Mouse (Mus musculus) heart, embryonic 12.5 days (tissue): Measurements from ENCODE around the gene Tnni1. TPM values are rescaled to one million over a fixed set of nuclear protein-coding genes. Genes with fewer than 3 reads are reported as not detected.

Source experiments
- ATAC-seq: fragments of 200-750 bp; cut with Nextera tagmentation; 2 replicates; pipeline ENCODE4 v1.8.0; 2017; ENCODE audit warnings: moderate TSS enrichment, moderate library complexity; ENCODE audit not compliant: insufficient number of reproducible peaks, low FRiP score
- H3K27ac ChIP-seq: fragments of 300-500 bp; sonication (generic); 2 replicates; pipeline ENCODE4 v1.5.1; 2016; ENCODE audit warnings: mild to moderate bottlenecking, moderate library complexity; ENCODE audit not compliant: poor library complexity, severe bottlenecking
- H3K27me3 ChIP-seq: fragments of 300-500 bp; sonication (generic); replicated peaks from 2 replicates; pipeline ENCODE4 v1.6.1; 2016; ENCODE audit warnings: mild to moderate bottlenecking, moderate library complexity
- H3K36me3 ChIP-seq: fragments of 300-500 bp; sonication (generic); 2 replicates; pipeline ENCODE4 v1.6.1; 2016; ENCODE audit warnings: mild to moderate bottlenecking, moderate library complexity
- H3K4me1 ChIP-seq: fragments of 300-500 bp; sonication (generic); replicated peaks from 2 replicates; pipeline ENCODE4 v1.6.1; 2016; ENCODE audit warnings: mild to moderate bottlenecking
- H3K4me2 ChIP-seq: fragments of 300-500 bp; sonication (generic); 2 replicates; pipeline ENCODE4 v1.6.1; 2016; ENCODE audit warnings: mild to moderate bottlenecking, moderate library complexity
- H3K4me3 ChIP-seq: fragments of 300-500 bp; sonication (generic); 2 replicates; pipeline ENCODE4 v1.5.1; 2016; ENCODE audit warnings: mild to moderate bottlenecking
- H3K9ac ChIP-seq: fragments of 300-500 bp; sonication (generic); 2 replicates; pipeline ENCODE4 v1.6.1; 2016; ENCODE audit warnings: mild to moderate bottlenecking, moderate library complexity
- H3K9me3 ChIP-seq: fragments of 300-500 bp; sonication (generic); replicated peaks from 2 replicates; pipeline ENCODE4 v1.6.1; 2016; ENCODE audit warnings: mild to moderate bottlenecking, moderate library complexity
- WGBS: fragments of 180-500 bp; shearing (Covaris S2); methylation state at CpG from one replicate; pipeline ENCODE4 v1.1.7; 2016; 5-methylcytosine and 5-hydroxymethylcytosine counted together
- polyA plus RNA-seq: library from polyadenylated mRNA; unstranded; fragments of >200 nt; fragmentation: Nextera tagmentation; extraction: Ambion mirVana; gene quantifications from 2 replicates; pipeline ENCODE4 v1.2.1, GENCODE M21; 2016

Tnni1 gene
- polyA plus RNA-seq, 1 experiment from 2014 or later: 3,113 TPM

DNA sequence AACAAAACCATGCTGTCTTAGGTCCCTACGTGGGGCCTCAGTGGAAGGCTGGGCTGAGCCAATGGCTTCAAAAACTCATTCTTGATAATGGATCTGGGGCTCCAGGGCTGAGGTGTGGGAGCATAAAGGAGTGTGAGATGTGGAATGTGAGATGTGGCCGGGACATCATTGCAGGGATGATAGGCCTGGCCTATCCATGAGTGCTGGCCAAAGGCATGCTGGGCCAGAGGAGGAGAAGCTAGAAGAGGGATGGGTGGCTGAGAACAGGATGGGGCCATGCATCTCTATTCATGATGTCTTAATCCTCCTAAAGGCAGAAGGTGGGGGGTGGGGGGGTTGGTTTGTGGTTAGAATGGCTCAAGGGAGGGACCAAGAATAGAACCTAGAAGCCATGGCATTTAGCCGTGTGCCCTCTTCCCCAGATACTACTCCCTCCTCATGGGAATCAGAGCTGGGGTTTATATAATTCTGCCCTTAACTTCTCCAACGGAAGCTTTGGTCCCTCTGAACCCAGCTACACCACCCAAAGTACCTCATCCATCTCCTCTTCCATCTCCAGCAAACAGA lies 11.8 kb upstream of the Tnni1 start:
- Histone ChIP-seq H3K4me1 (peaks cover 71% of the 10 kb centered on the region), H3K36me3 (peaks cover 18% of the 10 kb centered on the region), H3K4me3 (peak overlapping the region; percentile 79), H3K4me2 (peak overlapping the region; percentile 92), H3K27me3 (no peaks in the 10 kb centered on the region), H3K27ac (0 out of 2 replicates have a peak overlapping the region, but pooled peaks have one; percentile 20), H3K9me3 (no peaks in the 10 kb centered on the region), H3K9ac (peak overlapping the region; percentile 97)
- WGBS: 46% methylated on average over 4 of the region's 4 CpGs
- no peak for ATAC-seq

DNA sequence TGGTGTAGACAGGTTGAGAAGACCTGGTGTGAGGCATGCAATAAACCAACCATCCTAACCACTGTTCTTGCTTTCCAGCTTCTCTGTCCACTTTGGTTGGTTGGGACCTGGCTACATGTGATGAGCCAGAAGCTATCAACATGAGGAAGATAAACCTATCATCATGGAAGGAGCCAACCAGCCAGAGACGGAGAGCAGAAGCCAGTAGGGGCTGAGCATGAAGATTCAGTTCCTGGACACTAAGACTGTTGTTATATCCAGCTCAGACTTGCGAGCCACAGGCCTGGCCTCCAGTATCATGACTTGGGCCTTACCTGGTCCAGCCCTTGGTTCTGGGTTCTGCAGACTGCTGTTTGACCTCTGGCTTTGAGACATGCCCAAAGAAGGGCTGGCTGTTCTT lies 10.8 kb upstream of the Tnni1 start:
- 50% methylated on average over 2 of the region's 2 CpGs for WGBS
- ATAC-seq: no peak
- Histone ChIP-seq H3K9ac (0 out of 2 replicates have a peak overlapping the region, but pooled peaks have one; percentile 3), H3K4me2 (peak overlapping the region; percentile 92), H3K36me3 (peaks cover 18% of the 10 kb centered on the region), H3K9me3 (no peaks in the 10 kb centered on the region), H3K27ac (no peak overlapping the region), H3K4me1 (peaks cover 76% of the 10 kb centered on the region), H3K27me3 (no peaks in the 10 kb centered on the region), H3K4me3 (peak overlapping the region; percentile 5; the same call in 1 of the 2 replicates)

DNA sequence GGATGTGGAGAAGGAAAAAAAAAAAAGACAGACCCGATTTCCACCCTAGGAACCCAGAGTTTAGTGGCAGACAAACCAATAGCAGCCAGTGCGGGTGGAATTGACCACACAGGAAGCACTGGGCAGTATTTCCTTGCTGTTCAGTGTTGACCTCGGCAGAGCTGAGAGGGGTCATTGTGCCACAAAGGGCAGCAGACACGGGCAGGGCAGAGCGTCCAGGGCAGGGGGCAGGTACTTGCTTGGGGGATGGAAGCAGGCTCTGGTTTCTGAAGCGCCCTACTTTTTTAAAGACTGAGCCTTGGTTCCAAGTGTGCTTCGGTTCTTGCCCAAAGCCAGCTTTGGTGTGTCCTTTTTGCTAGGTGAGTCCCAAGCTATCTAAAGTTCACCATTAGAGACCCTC lies 9.0 kb upstream of the Tnni1 start:
- Histone ChIP-seq H3K9me3 (no peaks in the 10 kb centered on the region), H3K27ac (peak overlapping the region; percentile 53), H3K4me3 (no peak overlapping the region), H3K27me3 (no peaks in the 10 kb centered on the region), H3K9ac (0 out of 2 replicates have a peak overlapping the region, but pooled peaks have one; percentile 17), H3K4me1 (peaks cover 58% of the 10 kb centered on the region), H3K4me2 (peak overlapping the region; percentile 15; the same call in 1 of the 2 replicates), H3K36me3 (peaks cover 18% of the 10 kb centered on the region)
- ATAC-seq: no peak
- 61% methylated on average over 7 of the region's 7 CpGs for WGBS

DNA sequence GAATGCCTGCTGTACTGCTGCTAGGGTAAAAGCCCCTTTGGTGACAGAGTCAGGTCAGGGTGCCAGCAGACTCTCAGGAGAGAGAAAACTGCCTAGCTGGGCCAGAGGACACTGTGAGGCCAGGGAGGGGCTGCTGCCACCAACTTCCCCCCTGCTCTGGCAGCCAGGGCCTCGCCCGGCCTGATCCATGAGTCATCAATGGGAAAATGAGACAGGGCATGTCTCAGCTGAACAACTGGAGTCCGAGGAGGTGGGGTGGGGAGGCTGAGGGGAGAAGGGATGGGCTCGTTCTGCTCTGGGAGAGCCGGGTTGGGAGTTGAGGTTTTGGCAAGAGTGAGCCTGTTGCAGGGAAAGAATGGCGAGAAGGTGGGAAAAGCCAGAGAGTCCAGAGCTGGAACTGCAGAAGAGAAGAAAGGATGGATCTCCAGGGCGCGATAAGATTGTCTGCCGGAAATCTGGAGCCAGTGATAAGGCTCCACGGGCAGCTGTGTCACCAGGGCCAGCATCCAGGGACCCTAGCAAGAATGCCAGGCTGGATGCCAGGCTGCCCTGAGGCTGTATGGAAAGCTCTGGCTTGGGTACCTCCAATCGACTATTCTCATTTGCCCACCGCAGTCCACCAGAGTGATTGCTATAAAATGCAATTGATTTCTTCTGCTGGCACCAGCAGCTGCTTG lies 8.2 kb upstream of the Tnni1 start:
- 29% methylated on average over 12 of the region's 12 CpGs for WGBS
- H3K9ac ChIP-seq: peak overlapping the region; percentile 41; the same call in 1 of the 2 replicates
- H3K4me3 ChIP-seq: no peak overlapping the region
- H3K36me3 ChIP-seq: peaks cover 18% of the 10 kb centered on the region
- no peaks in the 10 kb centered on the region for H3K9me3 ChIP-seq
- peaks cover 58% of the 10 kb centered on the region for H3K4me1 ChIP-seq
- H3K4me2 ChIP-seq: peak overlapping the region; percentile 15; the same call in 1 of the 2 replicates
- no peaks in the 10 kb centered on the region for H3K27me3 ChIP-seq
- peak overlapping the region; percentile 53 for H3K27ac ChIP-seq
- peak; percentile 54 for ATAC-seq

DNA sequence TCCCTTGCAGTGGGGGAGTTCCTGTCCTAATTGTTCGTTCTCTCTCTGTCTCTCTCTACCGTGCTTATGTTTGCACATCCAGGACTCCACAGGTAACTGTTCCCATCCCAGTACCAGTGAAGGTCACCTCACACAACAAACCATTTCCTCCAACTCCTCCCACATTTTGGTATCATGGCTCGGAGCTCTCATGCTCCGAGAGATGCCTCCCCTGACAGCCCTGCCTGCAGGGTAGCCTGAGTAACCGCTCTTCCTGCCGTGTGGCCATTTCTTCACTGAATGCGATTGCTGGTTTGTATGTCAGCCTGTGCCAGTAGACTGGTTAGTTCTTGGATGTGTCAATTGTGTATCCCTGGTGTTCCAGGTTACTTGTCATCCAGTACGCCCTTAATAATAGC lies 7.7 kb upstream of the Tnni1 start:
- Histone ChIP-seq H3K4me1 (peaks cover 63% of the 10 kb centered on the region), H3K27ac (peak overlapping the region; percentile 53; the same call in 1 of the 2 replicates), H3K9me3 (no peaks in the 10 kb centered on the region), H3K27me3 (no peaks in the 10 kb centered on the region), H3K4me2 (no peak overlapping the region), H3K9ac (no peak overlapping the region), H3K4me3 (no peak overlapping the region), H3K36me3 (peaks cover 18% of the 10 kb centered on the region)
- 65% methylated on average over 8 of the region's 8 CpGs for WGBS
- ATAC-seq: no peak

DNA sequence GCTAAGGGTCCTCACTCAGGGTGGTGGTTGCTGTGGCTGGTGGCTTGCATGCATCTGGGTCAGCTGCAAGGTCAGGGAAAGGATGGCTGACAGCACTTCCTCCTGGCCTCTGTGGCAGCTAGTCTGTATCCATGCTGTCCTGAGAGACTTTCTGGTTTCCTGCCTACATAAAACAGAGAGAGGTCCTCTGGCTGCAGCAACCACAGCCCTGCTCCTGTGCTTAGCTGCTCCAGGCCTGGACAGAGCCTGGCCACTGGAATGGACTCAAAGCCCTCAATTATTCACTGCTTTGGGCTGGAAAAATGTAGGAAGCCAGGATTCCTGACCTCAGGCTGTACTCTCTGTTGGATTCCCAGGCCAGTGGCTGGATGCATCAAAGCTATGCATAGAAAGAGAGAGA lies 2.6 kb upstream of the Tnni1 start:
- no peaks in the 10 kb centered on the region for H3K36me3 ChIP-seq
- H3K9me3 ChIP-seq: no peaks in the 10 kb centered on the region
- H3K4me2 ChIP-seq: no peak overlapping the region
- H3K27ac ChIP-seq: peak overlapping the region; percentile 3; the same call in 1 of the 2 replicates
- no peaks in the 10 kb centered on the region for H3K27me3 ChIP-seq
- peaks cover 43% of the 10 kb centered on the region for H3K4me1 ChIP-seq
- no peak overlapping the region for H3K4me3 ChIP-seq
- H3K9ac ChIP-seq: no peak overlapping the region
- no peak for ATAC-seq

DNA sequence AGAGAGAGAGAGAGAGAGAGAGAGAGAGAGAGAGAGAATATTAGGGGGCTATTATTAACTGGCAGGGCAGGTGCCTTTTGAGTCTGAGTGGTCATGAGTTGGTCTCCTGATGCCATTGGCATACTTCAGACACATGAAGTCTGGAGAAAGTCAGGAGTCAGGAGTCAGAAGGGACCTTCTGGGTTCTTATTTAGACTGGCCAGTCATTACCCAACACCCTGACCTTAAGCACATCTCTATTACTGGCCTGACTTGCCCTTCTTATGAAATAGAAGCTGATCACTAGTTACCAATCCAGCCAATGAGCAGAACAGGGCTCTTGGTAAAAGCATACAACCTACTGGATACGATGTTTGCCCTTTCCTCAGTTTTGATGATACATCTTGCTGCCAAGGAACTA lies 2.2 kb upstream of the Tnni1 start:
- H3K9ac ChIP-seq: no peak overlapping the region
- no peak overlapping the region for H3K4me3 ChIP-seq
- no peaks in the 10 kb centered on the region for H3K27me3 ChIP-seq
- H3K27ac ChIP-seq: peak overlapping the region; percentile 3; the same call in 1 of the 2 replicates
- 86% methylated on average over 1 of the region's 1 CpGs for WGBS
- H3K4me1 ChIP-seq: peaks cover 42% of the 10 kb centered on the region
- no peak for ATAC-seq
- no peaks in the 10 kb centered on the region for H3K36me3 ChIP-seq
- H3K4me2 ChIP-seq: no peak overlapping the region
- H3K9me3 ChIP-seq: no peaks in the 10 kb centered on the region

DNA sequence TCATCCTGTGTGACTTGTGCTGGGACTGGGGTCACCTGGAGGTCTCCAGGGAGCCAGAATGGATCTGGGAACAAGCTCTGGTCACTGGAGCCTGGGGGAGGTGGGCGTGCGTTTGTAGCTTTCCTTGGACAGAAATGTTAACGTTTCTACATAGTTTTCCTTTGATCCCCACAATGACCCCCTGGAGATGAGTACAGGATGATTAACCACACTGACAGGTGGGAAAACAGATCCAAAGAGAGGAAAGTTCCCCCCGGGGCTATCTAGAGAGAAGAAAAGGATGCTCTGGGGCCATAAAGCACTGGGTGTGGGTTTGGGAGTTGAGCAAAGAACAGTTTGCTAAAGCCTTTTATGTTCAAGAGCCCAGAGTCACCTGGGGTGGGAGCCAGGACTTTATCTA lies 1.4 kb downstream of the Tnni1 start:
- Histone ChIP-seq H3K36me3 (no peaks in the 10 kb centered on the region), H3K4me1 (peaks cover 41% of the 10 kb centered on the region), H3K27ac (no peak overlapping the region), H3K9me3 (no peaks in the 10 kb centered on the region), H3K27me3 (no peaks in the 10 kb centered on the region), H3K9ac (no peak overlapping the region), H3K4me2 (no peak overlapping the region), H3K4me3 (no peak overlapping the region)
- no peak for ATAC-seq
- WGBS: 57% methylated on average over 4 of the region's 4 CpGs

DNA sequence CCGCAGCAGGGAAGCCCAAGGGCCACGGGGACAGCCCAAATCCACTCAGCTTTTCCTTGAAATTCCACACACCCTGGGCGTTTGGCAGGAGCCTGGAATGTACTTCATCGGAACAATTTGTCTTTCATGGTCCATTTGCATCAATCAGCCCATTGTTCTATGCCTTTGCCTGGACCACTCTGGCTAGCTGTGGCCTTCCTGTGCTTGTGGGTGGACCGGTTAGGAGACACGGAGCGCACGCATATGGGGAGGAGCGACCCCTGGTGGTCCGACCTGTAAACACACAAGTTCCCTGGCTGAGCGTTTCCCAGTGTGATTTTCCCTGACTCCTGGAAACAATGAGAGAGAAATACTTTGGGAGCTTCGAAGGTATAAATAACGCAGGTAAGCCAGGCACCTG lies 2.0 kb downstream of the Tnni1 start:
- H3K4me2 ChIP-seq: no peak overlapping the region
- no peak overlapping the region for H3K4me3 ChIP-seq
- H3K9me3 ChIP-seq: no peaks in the 10 kb centered on the region
- no peaks in the 10 kb centered on the region for H3K27me3 ChIP-seq
- WGBS: 15% methylated on average over 13 of the region's 13 CpGs
- no peaks in the 10 kb centered on the region for H3K36me3 ChIP-seq
- ATAC-seq: 0 out of 2 replicates have a peak, but pooled peaks have one; percentile 34
- no peak overlapping the region for H3K27ac ChIP-seq
- H3K9ac ChIP-seq: peak overlapping the region; percentile 28; the same call in 1 of the 2 replicates
- H3K4me1 ChIP-seq: peaks cover 36% of the 10 kb centered on the region

DNA sequence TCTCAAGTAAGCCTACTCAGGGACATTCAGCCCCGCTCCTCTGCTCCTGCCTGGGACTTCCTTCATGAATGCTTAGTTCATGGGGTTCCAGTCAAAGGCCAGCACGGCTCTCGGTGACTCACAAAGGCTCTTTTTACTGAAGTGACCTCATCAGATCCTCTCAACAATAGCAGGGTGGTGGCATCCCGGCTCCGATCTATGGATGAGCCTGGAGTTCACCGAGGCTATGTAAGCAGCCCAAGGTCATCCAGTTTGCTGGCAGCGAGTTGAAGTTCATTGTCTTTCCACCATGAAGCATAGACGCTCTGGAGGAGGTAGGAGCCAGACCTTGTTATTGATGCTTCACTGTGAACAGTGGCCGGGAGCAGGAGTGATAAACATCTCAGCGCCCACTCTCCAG lies 3.6 kb downstream of the Tnni1 start:
- H3K4me3 ChIP-seq: no peak overlapping the region
- no peaks in the 10 kb centered on the region for H3K36me3 ChIP-seq
- H3K9ac ChIP-seq: no peak overlapping the region
- H3K27ac ChIP-seq: no peak overlapping the region
- H3K9me3 ChIP-seq: no peaks in the 10 kb centered on the region
- H3K4me2 ChIP-seq: no peak overlapping the region
- no peaks in the 10 kb centered on the region for H3K27me3 ChIP-seq
- H3K4me1 ChIP-seq: peaks cover 23% of the 10 kb centered on the region
- ATAC-seq: no peak
- 50% methylated on average over 10 of the region's 10 CpGs for WGBS

DNA sequence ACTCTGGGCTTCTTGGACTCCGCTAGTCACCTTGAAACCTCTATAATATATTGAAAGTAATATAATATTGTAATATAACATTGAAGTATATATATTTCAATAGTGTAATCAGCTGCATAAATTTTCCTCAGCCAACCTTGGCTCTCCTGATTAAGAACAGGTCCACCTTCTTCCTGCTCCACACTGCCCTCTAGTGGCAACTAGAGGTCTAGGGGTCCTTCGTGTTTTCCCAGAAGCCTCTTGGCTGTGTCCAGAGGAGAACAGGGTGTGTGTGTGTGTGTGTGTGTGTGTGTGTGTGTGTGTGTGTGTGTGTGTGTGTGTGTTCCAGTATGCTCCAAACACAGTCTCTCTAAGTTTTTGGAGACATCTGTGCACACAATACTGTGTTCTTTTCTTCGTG lies 8.6 kb downstream of the Tnni1 start:
- WGBS: 45% methylated on average over 3 of the region's 3 CpGs
- no peak overlapping the region for H3K27ac ChIP-seq
- no peak overlapping the region for H3K4me2 ChIP-seq
- ATAC-seq: no peak
- peaks cover 38% of the 10 kb centered on the region for H3K4me1 ChIP-seq
- no peak overlapping the region for H3K9ac ChIP-seq
- H3K27me3 ChIP-seq: no peaks in the 10 kb centered on the region
- no peaks in the 10 kb centered on the region for H3K9me3 ChIP-seq
- no peak overlapping the region for H3K4me3 ChIP-seq
- H3K36me3 ChIP-seq: no peaks in the 10 kb centered on the region
